Mouse (Mus musculus): ENCODE measurements at regions not wholly inside any gene's neighbourhood (a gene's known extent, or its start where the extent isn't known, plus 50 kb on each side); places are given as distances from the start of the nearest gene placed in this dataset.
"Not testable (repeated sequence)": the region's sequence is repeated elsewhere in the genome, so short reads cannot be mapped to it uniquely, and the experiment has no call there.

- no peak overlapping the region for H3K27ac ChIP-seq
- no peak overlapping the region for H3K9ac ChIP-seq
- H3K36me3 ChIP-seq = no peaks in the 10 kb centered on the region
- no peak overlapping the region for H3K4me2 ChIP-seq (replicated peaks)
- WGBS = 78% methylated on average over 1 of the region's 1 CpGs
- H3K27me3 ChIP-seq (replicated peaks) = no peaks in the 10 kb centered on the region
- ATAC-seq = no peak
- H3K9me3 ChIP-seq = no peaks in the 10 kb centered on the region
- H3K4me1 ChIP-seq (replicated peaks) = no peaks in the 10 kb centered on the region
- H3K4me3 ChIP-seq (replicated peaks) = no peak overlapping the region
Observed at GRCm38 (mm10) chr13:4858341-4858740, 249.4 kb upstream of the Akr1e1 start.

- not testable (repeated sequence) for H3K9ac ChIP-seq; H3K9me3 ChIP-seq; H3K27ac ChIP-seq; H3K4me3 ChIP-seq (replicated peaks); H3K4me2 ChIP-seq (replicated peaks); H3K4me1 ChIP-seq (replicated peaks); ATAC-seq; H3K27me3 ChIP-seq (replicated peaks); H3K36me3 ChIP-seq
- WGBS = 88% methylated on average over 2 of the region's 2 CpGs
Observed at GRCm38 (mm10) chr13:4839481-4839880, 230.5 kb upstream of the Akr1e1 start.

- Histone ChIP-seq H3K9me3 (no peaks in the 10 kb centered on the region), H3K4me3 (replicated peaks) (no peak overlapping the region), H3K36me3 (no peaks in the 10 kb centered on the region), H3K27ac (no peak overlapping the region), H3K27me3 (replicated peaks) (no peaks in the 10 kb centered on the region), H3K9ac (no peak overlapping the region), H3K4me1 (replicated peaks) (no peaks in the 10 kb centered on the region), H3K4me2 (replicated peaks) (no peak overlapping the region)
- ATAC-seq = no peak
- WGBS = 82% methylated on average over 3 of the region's 3 CpGs
Observed at GRCm38 (mm10) chr13:4826756-4827155, 217.8 kb upstream of the Akr1e1 start.

- H3K4me1 ChIP-seq (replicated peaks); H3K9ac ChIP-seq; H3K9me3 ChIP-seq; H3K27me3 ChIP-seq (replicated peaks); H3K4me2 ChIP-seq (replicated peaks); ATAC-seq; H3K27ac ChIP-seq; H3K36me3 ChIP-seq; H3K4me3 ChIP-seq (replicated peaks): not testable (repeated sequence)
- 83% methylated on average over 1 of the region's 1 CpGs for WGBS
Observed at GRCm38 (mm10) chr13:4825749-4826148, 216.8 kb upstream of the Akr1e1 start.

GRCm38 (mm10) chr13:4806876-4807275, 197.9 kb upstream of the Akr1e1 start:
- no peak overlapping the region for H3K9ac ChIP-seq
- H3K4me2 ChIP-seq (replicated peaks) = no peak overlapping the region
- no peak overlapping the region for H3K4me3 ChIP-seq (replicated peaks)
- 94% methylated on average over 2 of the region's 2 CpGs for WGBS
- no peaks in the 10 kb centered on the region for H3K9me3 ChIP-seq
- ATAC-seq = no peak
- no peaks in the 10 kb centered on the region for H3K27me3 ChIP-seq (replicated peaks)
- H3K27ac ChIP-seq = no peak overlapping the region
- H3K4me1 ChIP-seq (replicated peaks) = no peaks in the 10 kb centered on the region
- H3K36me3 ChIP-seq = no peaks in the 10 kb centered on the region

GRCm38 (mm10) chr13:4800666-4801065, 191.7 kb upstream of the Akr1e1 start:
- ATAC-seq = no peak
- Histone ChIP-seq H3K9ac (no peak overlapping the region), H3K4me3 (replicated peaks) (no peak overlapping the region), H3K27me3 (replicated peaks) (no peaks in the 10 kb centered on the region), H3K4me1 (replicated peaks) (no peaks in the 10 kb centered on the region), H3K4me2 (replicated peaks) (no peak overlapping the region), H3K9me3 (no peaks in the 10 kb centered on the region; the same call in 1 of the 2 replicates), H3K27ac (no peak overlapping the region), H3K36me3 (no peaks in the 10 kb centered on the region)
- 81% methylated on average over 14 of the region's 14 CpGs for WGBS

- H3K4me2 ChIP-seq (replicated peaks) = no peak overlapping the region
- WGBS = 82% methylated on average over 2 of the region's 2 CpGs
- H3K4me1 ChIP-seq (replicated peaks) = no peaks in the 10 kb centered on the region
- H3K4me3 ChIP-seq (replicated peaks) = no peak overlapping the region
- H3K9ac ChIP-seq = no peak overlapping the region
- no peaks in the 10 kb centered on the region for H3K36me3 ChIP-seq
- H3K27me3 ChIP-seq (replicated peaks) = no peaks in the 10 kb centered on the region
- no peaks in the 10 kb centered on the region for H3K9me3 ChIP-seq
- ATAC-seq = no peak
- H3K27ac ChIP-seq = no peak overlapping the region
Observed at GRCm38 (mm10) chr13:4791139-4791538, 182.2 kb upstream of the Akr1e1 start.

GRCm38 (mm10) chr13:4790414-4790813, 181.4 kb upstream of the Akr1e1 start:
- H3K27ac ChIP-seq = no peak overlapping the region
- WGBS = 75% methylated on average over 2 of the region's 2 CpGs
- ATAC-seq = no peak
- no peaks in the 10 kb centered on the region for H3K36me3 ChIP-seq
- no peaks in the 10 kb centered on the region for H3K4me1 ChIP-seq (replicated peaks)
- H3K9me3 ChIP-seq = no peaks in the 10 kb centered on the region
- H3K4me3 ChIP-seq (replicated peaks) = no peak overlapping the region
- H3K9ac ChIP-seq = no peak overlapping the region
- H3K4me2 ChIP-seq (replicated peaks) = no peak overlapping the region
- H3K27me3 ChIP-seq (replicated peaks) = no peaks in the 10 kb centered on the region

GRCm38 (mm10) chr13:4783290-4783689, 174.3 kb upstream of the Akr1e1 start:
- no peak overlapping the region for H3K27ac ChIP-seq
- no peak overlapping the region for H3K9ac ChIP-seq
- no peak overlapping the region for H3K4me3 ChIP-seq (replicated peaks)
- H3K4me1 ChIP-seq (replicated peaks) = no peaks in the 10 kb centered on the region
- H3K27me3 ChIP-seq (replicated peaks) = no peaks in the 10 kb centered on the region
- H3K9me3 ChIP-seq = no peaks in the 10 kb centered on the region
- ATAC-seq = no peak
- 70% methylated on average over 3 of the region's 3 CpGs for WGBS
- H3K4me2 ChIP-seq (replicated peaks) = no peak overlapping the region
- no peaks in the 10 kb centered on the region for H3K36me3 ChIP-seq

- H3K27ac ChIP-seq; H3K4me3 ChIP-seq (replicated peaks); H3K36me3 ChIP-seq; H3K27me3 ChIP-seq (replicated peaks); H3K9ac ChIP-seq; H3K9me3 ChIP-seq; H3K4me2 ChIP-seq (replicated peaks); H3K4me1 ChIP-seq (replicated peaks); ATAC-seq: not testable (repeated sequence)
- 79% methylated on average over 3 of the region's 3 CpGs for WGBS
Observed at GRCm38 (mm10) chr13:4778264-4778823, 169.4 kb upstream of the Akr1e1 start.

GRCm38 (mm10) chr13:4776855-4777254, 167.9 kb upstream of the Akr1e1 start:
- 36% methylated on average over 4 of the region's 4 CpGs for WGBS
- H3K4me1 ChIP-seq (replicated peaks) = no peaks in the 10 kb centered on the region
- no peak overlapping the region for H3K27ac ChIP-seq
- no peak overlapping the region for H3K4me3 ChIP-seq (replicated peaks)
- no peak overlapping the region for H3K9ac ChIP-seq
- ATAC-seq = no peak
- H3K27me3 ChIP-seq (replicated peaks) = no peaks in the 10 kb centered on the region
- no peaks in the 10 kb centered on the region for H3K9me3 ChIP-seq
- H3K4me2 ChIP-seq (replicated peaks) = no peak overlapping the region
- no peaks in the 10 kb centered on the region for H3K36me3 ChIP-seq

GRCm38 (mm10) chr13:4772324-4772723, 163.3 kb upstream of the Akr1e1 start:
- WGBS = 80% methylated on average over 2 of the region's 2 CpGs
- no peak overlapping the region for H3K4me3 ChIP-seq (replicated peaks)
- H3K9me3 ChIP-seq = no peaks in the 10 kb centered on the region
- H3K4me2 ChIP-seq (replicated peaks) = no peak overlapping the region
- ATAC-seq = no peak
- no peaks in the 10 kb centered on the region for H3K27me3 ChIP-seq (replicated peaks)
- H3K27ac ChIP-seq = no peak overlapping the region
- no peaks in the 10 kb centered on the region for H3K4me1 ChIP-seq (replicated peaks)
- H3K36me3 ChIP-seq = no peaks in the 10 kb centered on the region
- no peak overlapping the region for H3K9ac ChIP-seq

GRCm38 (mm10) chr13:4771120-4772075, 162.4 kb upstream of the Akr1e1 start:
- Histone ChIP-seq H3K9me3 (no peaks in the 10 kb centered on the region), H3K27ac (peak overlapping the region; percentile 52), H3K4me2 (replicated peaks) (peak overlapping the region; percentile 3), H3K36me3 (no peaks in the 10 kb centered on the region), H3K27me3 (replicated peaks) (no peaks in the 10 kb centered on the region), H3K4me3 (replicated peaks) (no peak overlapping the region), H3K4me1 (replicated peaks) (no peaks in the 10 kb centered on the region), H3K9ac (no peak overlapping the region)
- WGBS = 27% methylated on average over 12 of the region's 12 CpGs
- peak; percentile 100 for ATAC-seq
